Mouse (Mus musculus) neutrophil, adult 59 days (primary cell): Measurements from ENCODE around the gene Ptma. TPM values are rescaled to one million over a fixed set of nuclear protein-coding genes. Genes with fewer than 3 reads are reported as not detected.

Experiments
- total RNA-seq, 2 experiments: library from RNA; stranded (reverse); gene quantifications; 1 replicate in 1 of 2; 2 replicates in 1 of 2; pipeline ENCODE4 v1.2.4; 2023

The Ptma gene
- 1,000 to 10,000 TPM; 1,058 to 1,193 TPM for total RNA-seq

GRCm38 (mm10) chr1:86526116-86526788 is at the start of gene Ptma:
Ptma (plus strand) TSS chr1:86526726.

Other genes with a start within 250 kb of the Ptma start
- under 1 TPM; 0.22 to 0.24 TPM for gene B3gnt7, start 223.9 kb upstream of the Ptma start, total RNA-seq
- 100 to 1,000 TPM; 153 to 159 TPM for gene Ncl, start 167.3 kb upstream of the Ptma start, total RNA-seq
- not detected for gene Nmur1, start 100.5 kb upstream of the Ptma start, total RNA-seq
- gene Tex44, start 100.4 kb upstream of the Ptma start, total RNA-seq = not detected
- gene Pde6d, start 55.9 kb downstream of the Ptma start, total RNA-seq = 10 to 100 TPM; 22.1 to 25.7 TPM
- gene Cops7b, start 56.2 kb downstream of the Ptma start, total RNA-seq = 1 to 10 TPM; 7.4 to 9.2 TPM
- not detected for gene Nppc, start 143.8 kb downstream of the Ptma start, total RNA-seq
- 1 to 10 TPM; 6.6 to 6.9 TPM for gene Dis3l2, start 177.1 kb downstream of the Ptma start, total RNA-seq